Mouse (Mus musculus) heart, adult 11 months (tissue): ENCODE results near the gene Iffo2.
"Not testable (repeated sequence)": the region's sequence is repeated elsewhere in the genome, so short reads cannot be mapped to it uniquely, and the experiment has no call there.

ENCODE experiments used
- DNase-seq: peaks from one replicate; pipeline ENCODE4 v3.0.0; 2022

Iffo2 gene

DNA sequence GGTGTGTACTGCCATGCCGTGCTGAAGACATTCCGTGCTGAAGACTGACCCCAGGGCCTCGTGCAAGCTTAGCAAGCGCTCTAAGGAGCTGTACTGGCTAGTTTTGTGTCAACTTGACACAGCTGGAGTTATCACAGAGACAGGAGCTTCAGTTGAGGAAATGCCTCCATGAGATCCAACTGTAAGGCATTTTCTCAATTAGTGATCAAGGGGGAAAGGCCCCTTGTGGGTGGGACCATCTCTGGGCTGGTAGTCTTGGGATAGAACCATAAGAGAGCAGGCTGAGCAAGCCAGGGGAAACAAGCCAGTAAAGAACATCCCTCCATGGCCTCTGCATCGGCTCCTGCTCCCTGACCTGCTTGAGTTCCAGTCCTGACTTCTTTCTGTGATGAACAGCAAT lies at the start of gene Iffo2:
TSS of gene Iffo2 (plus strand) at position 301 of the 400 bp plus-strand sequence.
- DNase-seq, result not testable (repeated sequence)

DNA sequence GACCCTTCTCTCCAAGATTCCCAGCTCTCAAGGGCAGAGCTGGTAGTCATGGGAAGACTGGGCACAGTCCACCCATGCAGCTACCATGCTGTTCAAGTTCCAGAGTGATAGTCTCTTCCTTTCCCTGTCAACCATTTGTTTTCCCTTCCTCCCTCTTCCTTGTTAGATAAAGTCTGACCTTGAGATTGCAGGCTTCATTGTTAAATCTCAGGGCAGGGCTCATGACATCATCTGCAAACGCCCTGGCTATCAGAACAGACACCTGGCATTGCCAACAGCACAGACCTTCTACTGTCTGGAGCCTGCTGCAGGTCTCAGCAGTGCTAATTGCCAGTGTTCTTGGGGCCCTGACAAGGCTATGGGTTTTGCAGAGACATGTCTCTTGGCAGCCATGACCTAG lies 48.9 kb upstream of the Iffo2 start:
- DNase-seq, result no peak

DNA sequence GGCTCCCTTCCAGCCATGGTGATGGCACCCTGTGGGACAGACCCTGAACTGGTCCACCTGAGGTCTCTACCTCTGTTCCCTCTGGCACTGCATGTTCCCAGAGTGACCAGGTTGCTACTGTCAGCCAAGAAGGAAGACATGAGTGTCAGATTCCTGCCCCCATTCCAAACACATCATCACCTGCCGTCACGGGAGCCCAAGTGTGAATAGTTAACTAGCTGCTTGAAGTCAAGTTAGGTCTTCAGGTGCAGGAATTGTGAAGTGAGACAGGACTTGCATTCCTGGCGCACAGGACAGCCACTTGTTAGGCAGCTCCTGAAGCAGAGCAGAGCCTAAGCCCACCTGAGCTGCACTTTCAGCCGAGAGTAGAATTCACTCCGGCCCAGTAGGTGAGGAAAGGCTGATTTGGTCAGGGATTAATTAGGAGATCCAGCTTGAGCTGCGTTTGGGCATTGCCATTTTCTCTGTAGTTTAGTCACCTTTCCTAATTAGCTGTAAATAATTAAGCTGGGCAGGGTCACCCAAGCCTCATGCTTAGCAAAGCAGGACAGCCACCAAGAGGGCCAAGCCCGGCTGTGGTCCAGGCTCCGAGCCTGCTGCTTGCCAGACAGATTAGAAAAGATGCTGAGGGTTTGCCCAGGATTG lies 46.8 kb upstream of the Iffo2 start:
- no peak for DNase-seq

DNA sequence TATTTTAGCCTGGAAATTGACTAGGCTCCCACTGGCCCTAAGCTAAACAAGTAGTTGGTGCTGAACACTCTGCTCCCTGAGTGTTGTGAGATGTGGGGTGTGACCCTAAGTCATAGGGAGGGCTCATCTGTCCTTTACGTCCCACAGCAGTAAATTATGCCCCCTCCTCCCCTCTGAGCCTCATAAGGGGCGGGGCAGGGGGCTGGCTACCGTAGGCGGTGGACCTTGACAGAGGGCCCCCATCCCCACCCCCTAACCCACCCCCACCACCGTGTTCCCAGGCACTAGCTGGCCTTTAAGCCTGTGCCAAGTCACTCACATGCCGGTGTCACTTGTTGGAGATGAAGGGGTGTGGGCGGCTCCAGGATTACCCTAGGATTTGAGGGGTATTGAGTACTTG lies 45.9 kb upstream of the Iffo2 start:
- DNase-seq, result peak; percentile 88

DNA sequence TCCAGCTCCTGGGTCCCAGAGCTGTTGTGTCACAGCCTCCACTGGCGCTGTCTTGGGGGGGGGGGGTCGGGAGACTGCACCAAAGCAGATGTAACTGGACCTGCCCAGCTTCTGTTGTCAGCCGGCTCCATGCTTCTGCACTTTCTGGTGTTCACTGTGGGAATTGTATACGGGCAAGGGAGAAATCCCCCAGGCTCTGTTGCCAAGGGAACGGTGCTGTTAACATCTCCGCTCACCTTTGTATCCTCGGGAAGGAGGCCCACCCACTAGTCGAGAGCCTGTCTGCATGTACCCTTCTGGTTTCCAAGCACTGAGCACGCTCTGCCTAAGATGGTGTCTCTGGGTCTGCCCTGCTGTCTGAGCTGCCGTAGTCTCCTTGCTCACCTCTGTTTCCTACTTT lies 43.3 kb upstream of the Iffo2 start:
- no peak for DNase-seq

DNA sequence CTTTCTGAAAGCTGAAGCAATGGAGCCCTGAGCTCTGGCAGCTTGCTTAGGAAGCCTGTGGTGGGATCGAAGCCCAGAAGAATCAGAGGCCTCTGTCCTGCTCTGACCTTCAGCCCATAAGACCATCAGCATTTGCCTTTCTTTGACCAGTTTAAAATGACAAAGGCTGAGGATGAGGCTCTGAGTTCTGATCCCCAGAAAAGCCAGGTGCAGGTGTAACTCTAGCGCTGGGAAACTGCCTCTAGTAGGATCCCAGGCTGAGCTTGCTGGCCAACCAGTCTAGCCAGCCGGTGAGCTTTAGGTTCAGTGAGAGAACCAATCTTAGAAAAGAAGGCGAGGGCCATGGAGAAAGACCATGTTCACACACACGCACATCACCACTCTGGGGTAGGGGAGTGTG lies 42.0 kb upstream of the Iffo2 start:
- DNase-seq, result no peak

DNA sequence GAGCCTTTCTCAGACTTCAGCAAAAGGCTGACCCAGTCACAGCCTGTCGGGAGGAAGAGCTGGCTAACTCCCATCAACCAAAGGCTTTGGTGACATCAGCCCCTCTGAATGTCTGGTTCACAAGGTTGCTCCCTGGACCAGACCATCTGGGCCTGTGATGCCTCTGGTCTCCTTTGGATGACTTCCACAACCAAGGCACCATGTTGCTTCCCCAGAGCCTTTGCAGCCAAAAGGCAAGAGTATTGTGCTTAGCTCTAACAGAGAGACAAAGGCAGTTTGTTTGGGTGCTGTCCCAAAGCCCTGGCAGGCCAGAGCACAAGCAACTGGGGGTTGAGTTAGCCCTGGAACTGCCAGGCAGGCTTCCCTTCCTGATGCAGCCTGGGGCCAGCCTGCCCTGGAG lies 40.4 kb upstream of the Iffo2 start:
- DNase-seq, result peak; percentile 94

DNA sequence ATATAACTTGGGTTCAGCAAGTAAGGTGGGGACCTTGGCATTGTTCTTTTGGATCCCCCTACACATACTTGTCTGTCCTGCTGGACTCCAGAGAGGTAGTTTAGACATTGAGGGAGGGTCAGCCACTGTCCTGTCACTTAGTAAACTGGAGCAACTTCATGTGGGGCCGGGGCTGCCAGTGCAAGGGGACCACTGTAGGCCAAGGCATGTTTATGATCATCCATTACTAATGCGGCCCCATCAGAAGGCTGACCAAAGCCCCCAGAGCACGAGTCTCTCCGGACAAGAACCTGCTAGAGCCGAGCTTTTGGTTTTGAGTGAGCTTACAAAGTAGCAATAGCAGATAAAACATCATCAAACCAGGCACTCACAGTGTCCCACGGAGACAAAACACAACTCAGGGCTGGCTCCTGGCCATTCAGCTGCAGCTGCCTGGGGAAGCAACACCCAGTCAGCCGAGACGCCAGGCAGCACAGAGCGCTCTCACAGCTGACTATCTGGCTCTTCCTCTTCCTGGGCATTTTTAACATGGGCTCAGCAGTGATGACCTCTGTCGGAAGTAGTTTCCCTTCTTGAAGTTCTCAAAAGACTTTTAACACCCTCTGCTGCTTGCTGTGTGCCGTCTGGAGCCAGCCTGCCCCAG lies 39.8 kb upstream of the Iffo2 start:
- peak; percentile 98 for DNase-seq

DNA sequence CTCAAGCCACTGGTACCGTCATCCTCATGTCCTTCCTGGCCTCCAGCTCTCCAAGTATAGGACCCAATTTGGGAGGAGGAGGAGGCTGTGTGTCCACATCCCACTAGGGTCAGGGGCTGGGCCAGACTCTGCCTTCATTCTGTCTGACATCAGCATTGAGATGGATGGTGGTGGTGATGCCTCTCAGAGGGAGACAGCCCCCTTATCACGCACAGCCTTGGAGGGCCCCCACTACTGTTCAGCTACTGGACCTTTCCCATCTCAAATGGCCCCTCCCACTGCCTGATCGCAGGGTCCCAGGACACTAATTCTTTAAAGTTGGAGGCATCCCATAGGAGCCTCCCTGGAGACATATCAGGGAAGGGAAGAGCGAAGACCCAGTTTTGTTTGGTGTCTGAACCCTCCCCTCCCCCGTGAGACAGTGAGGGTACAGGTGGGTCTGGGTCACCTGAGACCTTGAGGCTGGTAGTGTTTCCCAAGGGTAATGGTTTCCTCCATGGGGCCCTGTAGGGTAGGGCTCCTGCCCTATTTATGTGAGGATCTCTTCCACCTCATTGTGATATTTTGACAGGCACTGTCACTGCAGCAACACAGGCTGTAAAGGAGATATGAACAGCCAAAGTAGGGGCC lies 38.7 kb upstream of the Iffo2 start:
- DNase-seq, result peak; percentile 93

DNA sequence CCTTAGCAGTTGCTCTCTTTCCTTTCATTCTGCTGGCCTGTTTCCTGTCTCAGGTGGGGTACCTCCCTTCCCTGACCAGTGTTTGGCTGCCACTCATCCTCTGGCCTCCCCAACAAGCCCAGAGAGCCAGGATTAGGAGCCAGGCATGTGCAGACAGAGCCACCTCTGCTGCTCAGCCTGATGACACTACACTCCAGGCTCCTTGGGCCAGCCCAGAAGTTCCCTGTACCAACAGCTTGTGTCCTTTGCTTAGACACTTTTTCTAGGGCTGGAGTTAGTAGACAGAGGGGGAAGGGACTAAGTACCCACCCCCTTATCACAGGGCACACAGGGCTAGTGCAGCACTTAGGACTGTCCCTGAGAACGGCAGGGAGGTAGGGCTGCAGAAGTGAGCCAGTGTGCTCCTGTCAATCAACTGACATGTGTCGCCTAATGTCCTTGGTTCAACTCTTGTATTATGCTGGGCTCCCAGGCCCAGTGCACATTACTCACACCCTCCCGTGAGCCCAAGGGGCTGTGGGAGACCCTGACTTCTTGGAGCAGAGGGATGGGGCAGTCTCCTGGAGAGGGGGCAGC lies 38.0 kb upstream of the Iffo2 start:
- DNase-seq, result peak; percentile 90

DNA sequence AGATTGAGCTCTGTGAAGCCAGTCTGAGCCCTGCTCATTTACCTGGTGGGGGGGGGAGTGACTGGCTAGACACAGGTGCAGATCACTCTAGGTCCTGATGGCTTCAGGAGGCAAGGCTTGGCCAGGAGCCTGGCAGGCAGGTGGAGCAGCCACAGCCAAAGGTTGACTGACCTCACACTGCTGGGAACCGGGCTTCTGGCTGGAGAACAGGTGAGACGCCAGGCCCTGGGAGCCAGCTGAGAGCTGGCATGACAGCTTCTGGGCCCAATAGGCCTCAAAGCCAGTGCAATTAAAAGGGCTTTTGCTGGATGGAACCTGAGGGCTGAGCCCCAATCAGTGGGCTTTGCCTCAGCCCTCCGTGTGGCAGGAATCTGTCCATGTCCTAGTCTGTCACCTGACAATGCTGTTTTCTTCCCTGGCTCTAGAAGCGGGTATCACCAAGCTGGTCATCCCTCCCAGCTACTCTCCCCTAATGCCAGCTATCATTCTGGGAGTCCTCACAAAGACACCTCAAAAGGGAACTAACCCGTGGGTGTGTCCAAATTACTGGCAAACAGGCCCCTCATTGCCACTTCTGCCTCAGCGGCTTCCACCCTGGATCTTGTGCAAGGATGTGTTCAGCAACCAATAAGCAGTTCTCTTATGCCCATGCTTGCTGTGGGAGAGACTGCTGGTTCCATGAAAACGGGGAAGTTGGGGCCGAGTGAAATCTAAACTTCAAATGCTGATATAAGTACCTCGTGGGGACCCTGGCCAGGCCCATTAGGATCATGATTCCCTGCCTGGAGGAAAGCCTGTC lies 36.9 kb upstream of the Iffo2 start:
- DNase-seq, result peak; percentile 98

DNA sequence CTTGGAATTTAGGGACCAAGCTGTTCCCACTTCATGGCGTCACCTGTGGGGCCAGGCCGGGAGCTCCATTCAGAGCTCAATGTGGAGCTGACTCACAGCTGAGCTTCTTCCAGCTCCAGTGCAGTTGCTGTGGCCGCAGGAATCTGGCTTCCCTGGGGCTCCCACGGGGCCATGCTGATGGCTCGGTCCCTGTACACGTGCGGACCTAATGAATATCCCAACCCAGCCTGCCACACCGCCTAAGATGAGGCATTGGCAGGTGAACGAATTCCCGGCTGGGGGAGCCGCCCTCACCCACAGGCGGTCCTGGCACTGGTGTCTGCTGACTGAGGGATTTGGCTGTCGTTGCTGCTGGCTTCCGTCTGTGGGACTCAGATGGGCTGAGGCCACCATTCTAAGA lies 29.5 kb upstream of the Iffo2 start:
- peak; percentile 97 for DNase-seq

DNA sequence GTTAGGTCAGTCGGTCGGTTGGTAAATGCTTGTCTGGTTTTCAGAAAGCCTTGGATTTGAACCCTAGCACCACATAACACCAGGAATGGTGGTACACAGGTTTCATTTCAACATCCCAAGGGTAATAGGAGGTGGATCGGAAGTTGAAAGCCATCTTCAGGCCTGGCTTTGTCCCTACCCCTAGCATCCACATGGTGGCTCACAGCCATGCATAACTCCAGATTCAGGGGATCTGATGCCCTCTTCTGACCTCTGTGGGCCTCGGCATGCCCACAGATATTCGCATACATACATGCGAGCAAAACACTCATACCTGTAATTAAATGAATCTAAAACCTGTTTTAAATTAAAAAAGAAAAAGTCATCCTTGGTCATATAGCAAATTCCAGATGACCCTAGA lies 28.6 kb upstream of the Iffo2 start:
- no peak for DNase-seq

DNA sequence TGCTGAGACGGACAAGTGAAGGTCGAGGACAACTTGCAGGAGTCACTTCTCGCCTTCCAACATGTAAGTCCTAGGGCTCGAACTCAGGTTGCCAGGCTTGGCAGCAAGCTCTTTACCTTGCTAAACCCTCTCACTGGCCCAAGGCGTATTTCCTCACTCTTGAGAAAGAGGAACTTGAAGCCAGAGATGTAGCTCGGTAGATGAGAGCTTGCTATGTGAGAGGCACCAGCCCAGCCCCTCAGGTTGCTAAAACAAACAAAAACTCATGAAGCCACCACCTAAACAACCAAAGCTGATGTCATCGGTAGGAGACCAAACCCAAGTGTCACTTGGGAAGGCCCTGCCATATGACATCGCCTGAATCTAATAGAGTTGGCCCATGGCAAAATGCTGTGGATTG lies 26.4 kb upstream of the Iffo2 start:
- no peak for DNase-seq

DNA sequence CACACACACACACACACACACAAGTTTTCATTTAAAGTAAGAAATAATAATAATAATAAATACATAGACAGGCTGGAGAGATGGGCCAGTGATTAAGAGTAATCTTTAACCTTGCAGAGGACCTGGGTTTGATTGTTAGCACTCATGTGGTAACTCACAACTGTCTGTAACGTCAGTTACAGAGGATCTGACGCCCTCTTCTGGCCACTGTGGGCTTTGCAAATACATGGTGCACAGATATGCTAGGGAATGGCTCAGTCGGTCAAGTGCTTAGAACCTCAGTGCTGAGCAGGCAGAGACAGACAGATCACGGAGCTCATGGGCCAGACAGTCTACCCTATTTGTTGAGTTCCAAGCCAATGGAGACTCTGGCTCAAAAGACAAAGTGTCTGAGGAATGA lies 24.6 kb upstream of the Iffo2 start:
- DNase-seq, result no peak

DNA sequence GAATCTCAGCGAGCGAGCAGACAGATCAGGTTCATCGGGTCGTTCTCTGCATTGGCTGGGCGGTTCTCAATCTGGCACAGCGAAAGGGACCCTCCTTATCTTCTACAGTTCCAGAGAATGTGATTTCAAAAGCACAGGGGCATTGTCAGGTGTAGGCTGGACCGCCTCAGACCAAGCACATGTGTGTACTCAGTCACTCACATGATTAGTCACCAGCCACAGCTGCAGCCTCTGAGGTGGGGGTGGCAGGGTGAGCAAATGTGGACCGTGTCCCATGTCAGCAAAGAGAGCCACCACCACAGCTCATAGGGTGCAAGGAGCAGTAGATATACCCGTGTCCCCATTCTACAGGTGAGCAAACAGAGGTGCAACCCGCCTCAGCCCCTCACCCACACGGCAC lies 23.6 kb upstream of the Iffo2 start:
- DNase-seq, result no peak

DNA sequence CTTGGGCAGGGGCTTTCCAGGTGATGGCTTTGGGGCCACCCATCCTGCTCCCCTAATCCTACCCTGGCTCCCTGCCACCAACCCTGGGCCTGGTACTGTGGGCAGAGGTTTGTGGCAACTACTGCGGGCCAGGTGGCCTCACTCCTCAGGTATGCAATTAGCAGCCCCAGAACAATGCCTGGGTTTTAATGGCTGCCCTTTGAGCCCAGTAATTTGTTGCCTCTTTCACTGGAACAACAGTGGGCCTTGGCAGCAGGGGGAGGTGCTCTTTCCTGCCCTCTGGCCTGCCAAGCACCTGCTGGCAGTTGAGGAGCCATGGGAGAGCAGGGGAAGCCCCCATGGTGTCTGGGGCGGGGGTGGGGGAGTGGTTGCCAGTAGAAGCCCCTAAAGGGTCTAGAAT lies 21.3 kb upstream of the Iffo2 start:
- no peak for DNase-seq

DNA sequence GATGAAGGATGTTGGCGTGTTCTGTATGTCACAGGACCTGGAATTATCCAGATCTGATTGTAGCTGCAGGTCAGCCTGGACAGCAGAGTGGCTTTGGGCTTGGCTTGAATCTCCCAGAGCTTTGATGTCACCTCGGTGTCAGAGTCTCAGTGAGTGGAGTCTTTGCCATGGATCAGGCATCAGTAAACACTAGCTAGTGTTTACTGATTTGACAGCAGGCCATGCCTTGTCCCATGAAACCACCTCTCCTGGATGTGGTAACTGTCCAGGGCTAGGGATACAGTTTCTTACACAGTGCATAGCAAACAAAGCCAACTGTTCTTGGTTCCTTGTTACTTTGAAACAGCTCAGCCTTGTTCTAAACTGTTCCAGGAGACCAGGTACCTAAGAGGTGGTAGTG lies 18.8 kb upstream of the Iffo2 start:
- no peak for DNase-seq

DNA sequence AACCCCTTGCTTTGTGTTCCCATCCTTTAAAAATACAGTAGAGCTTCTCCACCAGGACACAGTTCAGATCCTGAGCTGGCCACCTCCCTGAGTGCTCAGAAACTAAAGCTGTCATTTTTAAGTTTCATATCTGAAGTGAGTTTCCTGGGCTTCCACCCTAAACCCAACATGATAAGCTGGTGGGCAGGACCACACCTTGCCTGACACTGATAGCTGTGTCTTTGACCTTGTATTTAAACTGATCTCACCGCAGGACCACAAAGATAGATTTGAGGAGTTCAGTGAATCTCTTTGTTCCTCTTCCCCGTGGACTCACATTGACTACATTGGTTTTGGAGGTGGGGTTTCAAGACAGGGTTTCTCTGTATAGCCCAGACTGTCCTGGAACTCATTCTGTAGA lies 17.4 kb upstream of the Iffo2 start:
- DNase-seq, result no peak

DNA sequence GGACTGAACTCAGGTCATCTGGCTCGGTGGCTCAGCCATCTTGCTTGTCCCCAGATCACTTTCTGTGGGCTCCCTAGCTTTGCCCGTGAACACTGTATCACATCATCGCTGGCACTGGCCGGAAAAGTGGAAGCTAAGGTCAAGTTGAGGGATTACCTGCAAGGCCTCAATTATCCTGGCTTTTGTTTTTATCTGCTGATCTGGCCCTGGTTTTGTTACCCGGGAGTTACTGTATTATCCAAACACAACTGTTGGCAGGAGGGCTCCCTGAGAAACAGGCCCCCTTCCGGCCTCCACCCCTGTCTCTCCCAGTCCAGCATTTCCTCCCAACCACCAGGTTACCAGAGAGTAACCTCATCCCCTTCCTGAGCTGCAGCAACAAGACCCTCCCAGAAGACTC lies 11.1 kb upstream of the Iffo2 start:
- DNase-seq, result no peak

DNA sequence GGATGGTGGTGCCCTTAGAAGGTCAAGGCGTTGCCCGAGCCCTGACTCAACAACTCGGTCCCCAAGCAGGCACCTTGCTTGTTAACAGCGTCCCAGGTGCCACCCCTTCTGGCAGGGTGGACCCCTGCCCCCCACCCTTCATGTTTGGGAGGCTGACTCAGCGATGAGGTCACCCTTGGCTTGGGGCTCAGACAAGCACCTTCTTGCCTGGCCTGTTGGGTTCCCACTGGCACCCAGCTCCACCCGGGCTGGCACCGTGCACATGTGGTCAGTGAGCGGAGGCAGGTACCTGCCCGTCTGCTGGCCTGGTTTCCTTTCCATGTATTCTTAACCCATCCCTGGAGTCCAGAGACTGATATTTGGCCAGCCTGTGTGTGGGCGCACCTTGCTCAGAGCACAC lies 8.4 kb upstream of the Iffo2 start:
- no peak for DNase-seq

DNA sequence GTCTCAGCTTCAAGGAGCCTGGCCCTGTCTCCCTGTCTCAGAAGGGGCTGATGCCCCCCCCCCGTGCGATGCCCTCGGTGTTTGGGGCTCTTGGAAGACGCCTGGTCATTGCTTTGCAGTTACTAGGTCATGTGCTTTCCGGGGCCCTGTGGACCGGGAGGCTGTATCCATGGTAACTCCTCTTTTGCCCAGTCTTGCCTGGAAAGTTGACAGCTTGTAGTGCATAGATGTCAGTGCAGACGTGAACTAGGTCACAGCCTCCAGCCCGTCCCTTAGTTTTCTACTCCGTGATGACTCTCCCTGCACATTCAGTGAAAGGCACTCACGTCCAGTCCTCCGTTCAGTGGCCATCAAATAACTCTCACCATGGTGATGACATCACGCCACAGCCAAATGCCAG lies 3.9 kb upstream of the Iffo2 start:
- no peak for DNase-seq

DNA sequence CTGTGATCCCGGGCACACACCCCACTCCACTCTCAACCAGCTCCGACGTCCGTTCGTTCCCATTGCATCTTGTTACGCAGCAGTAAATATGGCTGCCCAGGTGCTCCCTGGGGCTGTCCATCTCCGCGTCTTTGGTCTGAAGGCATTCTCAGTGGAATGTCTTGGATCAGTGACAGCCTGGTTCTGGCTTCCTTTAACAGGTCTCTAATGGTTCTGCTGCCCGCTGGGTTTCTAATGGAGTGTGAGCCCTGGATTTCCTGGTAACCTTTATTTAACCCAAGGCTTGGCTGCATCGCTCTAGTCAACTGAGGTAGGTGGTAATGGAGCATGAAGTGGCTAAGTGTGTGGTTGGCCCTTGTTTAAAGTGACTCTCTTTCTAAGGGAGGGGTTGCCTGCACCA lies 1.7 kb downstream of the Iffo2 start:
- no peak for DNase-seq
